Mouse (Mus musculus): ENCODE data around the gene Kiss1. TPM values are rescaled to one million over a fixed set of nuclear protein-coding genes. Genes with fewer than 3 reads are reported as not detected.
A peak's percentile ranks its signal among the peaks of the same experiment; 100 is the strongest.
"Not testable (repeated sequence)": the region's sequence is repeated elsewhere in the genome, so short reads cannot be mapped to it uniquely, and the experiment has no call there.

Kiss1 gene
- total RNA-seq, 2 experiments from 2014 or later, result 0.59 TPM; not detected in 1

GRCm38 (mm10) chr1:133317149-133317548, 4.5 kb upstream of the Kiss1 start:
- DNase-seq (ENCODE audit: low spot score in 2 of 2), result no peak

- no peak for DNase-seq (ENCODE audit: low spot score in 2 of 2)
These were observed 1.7 kb downstream of the Kiss1 start for GRCm38 (mm10) chr1:133323333-133323732.

- DNase-seq (ENCODE audit: low spot score in 2 of 2), result no peak
These were observed 4.3 kb downstream of the Kiss1 start for GRCm38 (mm10) chr1:133325951-133326350.

GRCm38 (mm10) chr1:133327094-133327493, 5.4 kb downstream of the Kiss1 start:
- DNase-seq (ENCODE audit: low spot score in 2 of 2), result no peak

- no peak for DNase-seq (ENCODE audit: low spot score in 2 of 2)
These were observed 6.7 kb downstream of the Kiss1 start for GRCm38 (mm10) chr1:133328299-133328795.

- peak in 1 of 2 experiments; percentile 41 for DNase-seq (ENCODE audit: low spot score in 2 of 2)
These were observed 7.4 kb downstream of the Kiss1 start for GRCm38 (mm10) chr1:133328896-133329637.

- no peak for DNase-seq (ENCODE audit: low spot score in 2 of 2)
These were observed 7.9 kb downstream of the Kiss1 start for GRCm38 (mm10) chr1:133329638-133329964.

- peak in 1 of 2 experiments; percentile 31 for DNase-seq (ENCODE audit: low spot score in 2 of 2)
These were observed 9.5 kb downstream of the Kiss1 start for GRCm38 (mm10) chr1:133331142-133331541.

- DNase-seq (ENCODE audit: low spot score in 2 of 2), result no peak
These were observed 11.2 kb downstream of the Kiss1 start for GRCm38 (mm10) chr1:133332656-133333430.

- no peak for DNase-seq (ENCODE audit: low spot score in 2 of 2)
These were observed 12.3 kb downstream of the Kiss1 start for GRCm38 (mm10) chr1:133333937-133334336.

- not testable (repeated sequence) for DNase-seq (ENCODE audit: low spot score in 2 of 2)
These were observed 18.7 kb downstream of the Kiss1 start for GRCm38 (mm10) chr1:133340403-133340802.

GRCm38 (mm10) chr1:133344357-133344756, 22.7 kb downstream of the Kiss1 start:
- no peak for DNase-seq (ENCODE audit: low spot score in 2 of 2)

GRCm38 (mm10) chr1:133346531-133346930, 24.9 kb downstream of the Kiss1 start:
- DNase-seq (ENCODE audit: low spot score in 2 of 2), result no peak

GRCm38 (mm10) chr1:133347226-133347625, 25.6 kb downstream of the Kiss1 start:
- no peak for DNase-seq (ENCODE audit: low spot score in 2 of 2)

GRCm38 (mm10) chr1:133347693-133348520, 26.2 kb downstream of the Kiss1 start:
- DNase-seq (ENCODE audit: low spot score in 2 of 2), result no peak

GRCm38 (mm10) chr1:133350210-133350609, 28.5 kb downstream of the Kiss1 start, which contains the start of gene Ren1:
Gene Ren1, plus strand, starts transcription at chr1:133350510.
- DNase-seq (ENCODE audit: low spot score in 2 of 2), result no peak

GRCm38 (mm10) chr1:133351762-133352161, 30.1 kb downstream of the Kiss1 start:
- DNase-seq (ENCODE audit: low spot score in 2 of 2), result no peak

GRCm38 (mm10) chr1:133353371-133353809, 31.7 kb downstream of the Kiss1 start:
- DNase-seq (ENCODE audit: low spot score in 2 of 2), result peak; percentile 91 to 94

- DNase-seq (ENCODE audit: low spot score in 2 of 2), result no peak
These were observed 33.8 kb downstream of the Kiss1 start for GRCm38 (mm10) chr1:133355469-133355868.

GRCm38 (mm10) chr1:133355912-133356311, 34.2 kb downstream of the Kiss1 start:
- no peak for DNase-seq (ENCODE audit: low spot score in 2 of 2)

GRCm38 (mm10) chr1:133356330-133356729, 34.7 kb downstream of the Kiss1 start:
- DNase-seq (ENCODE audit: low spot score in 2 of 2), result no peak

Measured in layer of hippocampus, postnatal 10 days (tissue).